Mouse (Mus musculus): ENCODE data around the gene Pla2g10. TPM values are rescaled to one million over a fixed set of nuclear protein-coding genes. Genes with fewer than 3 reads are reported as not detected.

Gene Pla2g10
- polyA plus RNA-seq, 1 experiment from 2014 or later, result 0.18 TPM

GRCm38 (mm10) chr16:13727811-13728335, 2.9 kb downstream of the Pla2g10 start:
- H3K27me3 ChIP-seq, result no peaks in the 10 kb centered on the region
- no peaks in the 10 kb centered on the region for H3K36me3 ChIP-seq
- H3K4me2 ChIP-seq, result no peak overlapping the region
- peaks cover 7% of the 10 kb centered on the region for H3K4me1 ChIP-seq (replicated peaks)
- no peaks in the 10 kb centered on the region for H3K9me3 ChIP-seq (replicated peaks)
- ATAC-seq (replicated peaks; ENCODE audit: insufficient number of reproducible peaks, insufficient read depth, low FRiP score, low read depth), result no peak
- H3K4me3 ChIP-seq, result no peak overlapping the region
- no peak overlapping the region for H3K9ac ChIP-seq
- no peak overlapping the region for H3K27ac ChIP-seq
- WGBS, result 85% methylated on average over 5 of the region's 5 CpGs

- 41% methylated on average over 10 of the region's 10 CpGs for WGBS
- H3K27me3 ChIP-seq, result no peaks in the 10 kb centered on the region
Measured at GRCm38 (mm10) chr16:13722937-13723336, 7.8 kb downstream of the Pla2g10 start.

DNA sequence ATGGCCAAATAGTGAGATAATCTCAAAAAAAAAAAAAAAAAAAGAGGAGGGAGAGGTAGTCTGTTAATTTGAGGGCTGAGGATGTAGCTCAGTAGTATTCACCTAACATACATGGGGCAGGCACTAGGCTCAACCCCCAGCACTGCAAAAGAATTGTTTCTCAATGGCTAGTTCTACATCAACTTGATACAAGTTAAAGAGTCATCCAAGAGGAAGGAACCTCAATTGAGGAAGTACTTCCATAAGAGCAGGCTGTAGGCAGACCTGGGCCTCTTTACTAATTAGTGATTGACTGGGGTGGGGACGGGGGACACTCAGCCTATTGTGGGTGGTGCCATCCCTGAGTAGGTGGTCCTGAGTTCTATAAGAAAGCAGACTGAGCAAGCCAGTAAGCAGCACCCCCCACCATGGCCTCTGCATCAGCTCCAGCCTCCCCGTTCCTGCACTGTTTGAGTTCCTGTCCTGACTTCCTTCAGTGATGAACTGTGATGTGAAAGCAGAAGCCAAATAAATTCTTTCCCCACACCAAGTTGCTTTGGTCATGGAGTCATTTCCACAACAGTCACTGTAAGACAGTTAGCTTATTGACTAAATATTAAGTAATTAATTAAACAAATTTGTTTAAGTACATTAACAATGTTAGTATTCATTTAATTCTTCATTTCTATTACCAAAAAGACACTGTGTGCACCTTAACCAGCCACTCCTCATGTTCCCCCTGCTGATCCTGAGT, 13.8 kb downstream of the Pla2g10 start:
- Histone ChIP-seq H3K36me3 (no peaks in the 10 kb centered on the region), H3K4me2 (no peak overlapping the region), H3K4me3 (no peak overlapping the region), H3K4me1 (replicated peaks) (no peaks in the 10 kb centered on the region), H3K9ac (no peak overlapping the region), H3K9me3 (replicated peaks) (no peaks in the 10 kb centered on the region), H3K27me3 (no peaks in the 10 kb centered on the region), H3K27ac (no peak overlapping the region)
- ATAC-seq (replicated peaks; ENCODE audit: insufficient number of reproducible peaks, insufficient read depth, low FRiP score, low read depth), result no peak
- WGBS, result 75% methylated on average over 2 of the region's 2 CpGs

More at GRCm38 (mm10) chr16:13722937-13723336, 7.8 kb downstream of the Pla2g10 start:
- no peaks in the 10 kb centered on the region for H3K36me3 ChIP-seq
- H3K4me2 ChIP-seq, result no peak overlapping the region
- H3K4me1 ChIP-seq (replicated peaks), result no peaks in the 10 kb centered on the region
- ATAC-seq (replicated peaks; ENCODE audit: insufficient number of reproducible peaks, insufficient read depth, low FRiP score, low read depth), result no peak
- H3K4me3 ChIP-seq, result no peak overlapping the region
- H3K27ac ChIP-seq, result no peak overlapping the region
- no peaks in the 10 kb centered on the region for H3K9me3 ChIP-seq (replicated peaks)
- no peak overlapping the region for H3K9ac ChIP-seq

DNA sequence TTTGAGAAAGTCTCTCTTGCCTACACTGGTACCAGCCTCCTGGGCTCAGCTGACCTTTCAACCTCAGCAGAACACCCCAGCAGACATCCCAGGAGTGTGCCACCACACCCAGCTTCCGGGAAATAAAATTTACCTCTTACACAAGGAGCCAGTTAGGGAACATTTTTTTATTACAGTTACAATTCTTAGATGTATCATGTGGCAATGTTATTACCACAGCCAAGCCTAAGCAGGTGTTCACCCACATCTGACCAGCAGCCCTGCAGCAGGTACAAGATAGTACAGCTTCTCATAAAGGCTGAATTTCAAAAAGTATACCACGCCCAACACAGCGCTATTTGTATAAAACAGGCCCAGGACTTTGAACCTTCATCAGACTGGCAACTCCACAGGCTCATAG, 15.9 kb downstream of the Pla2g10 start:
- Histone ChIP-seq H3K27ac (no peak overlapping the region), H3K4me1 (replicated peaks) (no peaks in the 10 kb centered on the region), H3K4me3 (no peak overlapping the region), H3K9ac (no peak overlapping the region), H3K4me2 (no peak overlapping the region), H3K36me3 (no peaks in the 10 kb centered on the region), H3K27me3 (no peaks in the 10 kb centered on the region), H3K9me3 (replicated peaks) (no peaks in the 10 kb centered on the region)
- 80% methylated on average over 3 of the region's 3 CpGs for WGBS
- ATAC-seq (replicated peaks; ENCODE audit: insufficient number of reproducible peaks, insufficient read depth, low FRiP score, low read depth), result no peak

GRCm38 (mm10) chr16:13704676-13705075, 26.1 kb downstream of the Pla2g10 start:
- no peak overlapping the region for H3K4me3 ChIP-seq
- no peak overlapping the region for H3K27ac ChIP-seq
- H3K27me3 ChIP-seq, result no peaks in the 10 kb centered on the region
- no peak overlapping the region for H3K9ac ChIP-seq
- ATAC-seq (replicated peaks; ENCODE audit: insufficient number of reproducible peaks, insufficient read depth, low FRiP score, low read depth), result no peak
- H3K9me3 ChIP-seq (replicated peaks), result no peaks in the 10 kb centered on the region
- no peaks in the 10 kb centered on the region for H3K4me1 ChIP-seq (replicated peaks)
- no peak overlapping the region for H3K4me2 ChIP-seq
- H3K36me3 ChIP-seq, result peaks cover 30% of the 10 kb centered on the region
- WGBS, result 95% methylated on average over 10 of the region's 10 CpGs

GRCm38 (mm10) chr16:13702184-13702583, 28.6 kb downstream of the Pla2g10 start:
- Histone ChIP-seq H3K4me1 (replicated peaks) (no peaks in the 10 kb centered on the region), H3K9ac (no peak overlapping the region), H3K4me3 (no peak overlapping the region), H3K4me2 (no peak overlapping the region), H3K9me3 (replicated peaks) (no peaks in the 10 kb centered on the region), H3K27ac (no peak overlapping the region), H3K27me3 (no peaks in the 10 kb centered on the region), H3K36me3 (peaks cover 55% of the 10 kb centered on the region)
- 92% methylated on average over 7 of the region's 7 CpGs for WGBS
- no peak for ATAC-seq (replicated peaks; ENCODE audit: insufficient number of reproducible peaks, insufficient read depth, low FRiP score, low read depth)

DNA sequence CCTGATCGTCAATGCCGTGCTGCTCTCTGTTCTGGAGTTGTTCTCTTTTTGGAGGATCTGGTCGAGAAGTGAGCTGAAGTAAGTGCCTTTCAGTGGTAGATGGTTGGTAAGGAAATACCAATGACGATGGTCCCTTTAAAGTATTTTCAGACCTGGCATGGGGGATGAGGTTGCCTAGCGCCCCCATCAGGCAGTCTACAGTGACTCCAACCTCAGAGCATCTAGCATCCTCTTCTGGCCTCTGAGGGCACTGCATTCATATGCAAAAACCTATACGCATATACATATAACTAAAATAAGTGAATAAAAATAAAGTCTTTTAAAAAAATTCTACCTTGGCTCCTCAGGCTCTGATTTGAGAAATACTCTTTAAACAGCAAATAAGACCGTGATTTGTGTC, 31.8 kb downstream of the Pla2g10 start:
- Histone ChIP-seq H3K36me3 (peaks cover 63% of the 10 kb centered on the region), H3K9ac (no peak overlapping the region), H3K4me1 (replicated peaks) (no peaks in the 10 kb centered on the region), H3K9me3 (replicated peaks) (no peaks in the 10 kb centered on the region), H3K4me2 (no peak overlapping the region), H3K27ac (no peak overlapping the region), H3K4me3 (no peak overlapping the region), H3K27me3 (no peaks in the 10 kb centered on the region)
- WGBS, result 91% methylated on average over 7 of the region's 7 CpGs
- ATAC-seq (replicated peaks; ENCODE audit: insufficient number of reproducible peaks, insufficient read depth, low FRiP score, low read depth), result no peak

- WGBS, result 83% methylated on average over 3 of the region's 3 CpGs
- H3K9me3 ChIP-seq (replicated peaks), result no peaks in the 10 kb centered on the region
- ATAC-seq (replicated peaks; ENCODE audit: insufficient number of reproducible peaks, insufficient read depth, low FRiP score, low read depth), result no peak
- no peak overlapping the region for H3K9ac ChIP-seq
- H3K4me1 ChIP-seq (replicated peaks), result no peaks in the 10 kb centered on the region
- H3K27ac ChIP-seq, result no peak overlapping the region
- no peak overlapping the region for H3K4me3 ChIP-seq
- no peak overlapping the region for H3K4me2 ChIP-seq
- H3K36me3 ChIP-seq, result peaks cover 23% of the 10 kb centered on the region
- no peaks in the 10 kb centered on the region for H3K27me3 ChIP-seq
Measured at GRCm38 (mm10) chr16:13678601-13679319, 52.0 kb downstream of the Pla2g10 start.

DNA sequence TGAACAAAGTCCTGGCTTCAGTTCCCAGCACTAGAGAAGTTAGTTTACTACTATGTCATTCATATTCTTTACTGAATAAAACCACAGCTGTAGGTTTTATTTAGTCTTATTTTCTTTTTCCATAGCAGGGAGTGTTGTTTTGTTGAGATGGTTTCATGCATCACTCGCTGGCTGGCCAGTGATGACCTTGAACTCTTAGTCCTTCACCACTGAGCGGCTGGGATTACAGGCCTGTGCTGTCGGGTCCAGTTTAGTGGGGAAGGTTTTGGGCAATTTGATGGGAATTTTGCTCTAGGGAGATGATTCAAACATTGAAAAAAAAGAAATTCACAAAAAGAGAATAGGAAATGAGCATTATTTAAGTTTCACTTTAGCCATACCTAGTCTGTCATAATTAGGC, 56.3 kb downstream of the Pla2g10 start:
- Histone ChIP-seq H3K4me2 (no peak overlapping the region), H3K9me3 (replicated peaks) (no peaks in the 10 kb centered on the region), H3K36me3 (peaks cover 23% of the 10 kb centered on the region), H3K27ac (no peak overlapping the region), H3K4me3 (no peak overlapping the region), H3K27me3 (no peaks in the 10 kb centered on the region), H3K9ac (no peak overlapping the region), H3K4me1 (replicated peaks) (peaks cover 8% of the 10 kb centered on the region)
- no peak for ATAC-seq (replicated peaks; ENCODE audit: insufficient number of reproducible peaks, insufficient read depth, low FRiP score, low read depth)
- WGBS, result 80% methylated on average over 3 of the region's 3 CpGs

DNA sequence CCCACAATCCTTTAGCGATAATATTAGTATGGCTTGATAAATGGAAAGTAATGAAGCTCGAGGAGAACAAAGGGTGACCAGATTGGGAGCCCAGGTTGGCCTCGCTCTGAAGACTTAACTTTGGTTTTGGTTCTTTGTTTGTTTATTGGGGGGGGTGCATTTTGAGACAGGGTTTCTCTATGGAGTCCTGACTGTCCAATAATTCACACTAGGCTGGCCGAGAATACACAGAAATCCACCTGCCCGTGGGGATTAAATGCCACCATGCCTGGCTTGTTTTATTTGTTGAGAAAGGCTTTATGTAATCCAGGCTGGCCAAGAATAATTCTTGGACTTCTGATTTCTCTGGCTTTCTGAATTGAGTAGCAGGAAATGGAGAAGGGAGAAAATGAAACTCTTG, 57.7 kb downstream of the Pla2g10 start:
- WGBS, result 79% methylated on average over 5 of the region's 5 CpGs
- no peaks in the 10 kb centered on the region for H3K27me3 ChIP-seq

GRCm38 (mm10) chr16:13672386-13672898, 58.3 kb downstream of the Pla2g10 start:
- H3K9me3 ChIP-seq (replicated peaks), result no peaks in the 10 kb centered on the region
- WGBS, result 3% methylated on average over 20 of the region's 20 CpGs
- H3K27ac ChIP-seq, result peak overlapping the region; percentile 89
- H3K4me1 ChIP-seq (replicated peaks), result peaks cover 17% of the 10 kb centered on the region
- peak overlapping the region; percentile 96 for H3K9ac ChIP-seq
- H3K27me3 ChIP-seq, result no peaks in the 10 kb centered on the region
- H3K4me2 ChIP-seq, result peak overlapping the region; percentile 65
- peak overlapping the region; percentile 95 for H3K4me3 ChIP-seq
- peaks cover 9% of the 10 kb centered on the region for H3K36me3 ChIP-seq
- ATAC-seq (replicated peaks; ENCODE audit: insufficient number of reproducible peaks, insufficient read depth, low FRiP score, low read depth), result peak; percentile 41; the same call in 1 of the 2 replicates

More for the DNA sequence above, 57.7 kb downstream of the Pla2g10 start:
- peak overlapping the region; percentile 95 for H3K4me3 ChIP-seq
- peak overlapping the region; percentile 65 for H3K4me2 ChIP-seq
- H3K4me1 ChIP-seq (replicated peaks), result peaks cover 16% of the 10 kb centered on the region
- H3K9ac ChIP-seq, result no peak overlapping the region
- peaks cover 15% of the 10 kb centered on the region for H3K36me3 ChIP-seq
- H3K9me3 ChIP-seq (replicated peaks), result no peaks in the 10 kb centered on the region
- no peak for ATAC-seq (replicated peaks; ENCODE audit: insufficient number of reproducible peaks, insufficient read depth, low FRiP score, low read depth)
- H3K27ac ChIP-seq, result no peak overlapping the region
